Mouse (Mus musculus) urinary bladder, postnatal 10 days (tissue): ENCODE measurements around the gene Gngt2.

Source experiments
- DNase-seq: peaks from one replicate; pipeline ENCODE4 v3.0.0; 2022; ENCODE audit warnings: low spot score

The Gngt2 gene

GRCm38 (mm10) chr11:95837059-95837458 lies at the start of gene Gngt2:
Gene Gngt2 (plus strand): TSS chr11:95837216.
- no peak for DNase-seq

- no peak for DNase-seq
Observed at GRCm38 (mm10) chr11:95789451-95789891, 47.5 kb upstream of the Gngt2 start.

GRCm38 (mm10) chr11:95791787-95792186 lies 45.2 kb upstream of the Gngt2 start:
- DNase-seq = no peak

GRCm38 (mm10) chr11:95792950-95793509 lies 44.0 kb upstream of the Gngt2 start:
- no peak for DNase-seq

GRCm38 (mm10) chr11:95794201-95794600 lies 42.8 kb upstream of the Gngt2 start:
- DNase-seq = no peak

GRCm38 (mm10) chr11:95795582-95795981 lies 41.4 kb upstream of the Gngt2 start:
- no peak for DNase-seq

DNA sequence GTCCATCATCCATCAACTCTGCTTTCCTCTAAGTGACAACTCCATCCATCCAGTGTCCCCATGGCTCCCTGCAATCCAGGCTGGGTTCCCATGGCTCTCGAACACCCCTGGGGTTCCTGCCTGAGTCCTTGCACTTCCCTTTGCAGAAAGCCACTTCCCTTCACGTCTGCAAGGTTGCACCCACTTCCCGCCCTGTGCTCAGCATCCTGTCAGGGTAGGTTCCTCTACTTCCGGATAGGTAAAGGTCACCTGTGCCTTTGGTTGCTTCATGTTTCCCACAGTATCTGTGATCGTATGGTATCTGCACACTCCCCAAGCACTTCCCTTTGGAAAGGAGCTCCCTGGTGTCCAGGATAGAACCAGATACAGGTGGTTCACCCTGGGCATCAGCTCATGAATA lies 32.0 kb upstream of the Gngt2 start:
- no peak for DNase-seq

DNA sequence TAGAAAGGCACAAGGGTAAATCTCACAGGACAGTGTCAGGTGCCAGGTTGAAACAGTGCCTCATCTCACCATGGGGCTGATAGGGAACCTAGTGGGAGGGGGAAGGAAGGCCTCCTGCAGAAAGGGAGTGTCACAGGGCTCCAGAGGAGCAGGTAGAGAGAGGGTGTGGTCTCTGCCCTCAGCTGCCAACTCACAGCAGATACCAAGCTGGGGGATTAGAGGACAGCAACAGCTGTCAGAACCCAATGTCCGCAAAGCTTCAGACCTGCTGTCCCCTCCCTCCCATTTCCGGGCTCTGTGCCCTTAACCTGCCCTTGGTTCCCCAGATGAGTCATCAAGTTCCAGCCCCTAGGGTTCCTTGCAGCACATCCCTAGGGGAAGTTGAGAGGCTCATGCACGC lies 31.5 kb upstream of the Gngt2 start:
- DNase-seq = no peak

- no peak for DNase-seq
Observed at GRCm38 (mm10) chr11:95807884-95808283, 29.1 kb upstream of the Gngt2 start.

DNA sequence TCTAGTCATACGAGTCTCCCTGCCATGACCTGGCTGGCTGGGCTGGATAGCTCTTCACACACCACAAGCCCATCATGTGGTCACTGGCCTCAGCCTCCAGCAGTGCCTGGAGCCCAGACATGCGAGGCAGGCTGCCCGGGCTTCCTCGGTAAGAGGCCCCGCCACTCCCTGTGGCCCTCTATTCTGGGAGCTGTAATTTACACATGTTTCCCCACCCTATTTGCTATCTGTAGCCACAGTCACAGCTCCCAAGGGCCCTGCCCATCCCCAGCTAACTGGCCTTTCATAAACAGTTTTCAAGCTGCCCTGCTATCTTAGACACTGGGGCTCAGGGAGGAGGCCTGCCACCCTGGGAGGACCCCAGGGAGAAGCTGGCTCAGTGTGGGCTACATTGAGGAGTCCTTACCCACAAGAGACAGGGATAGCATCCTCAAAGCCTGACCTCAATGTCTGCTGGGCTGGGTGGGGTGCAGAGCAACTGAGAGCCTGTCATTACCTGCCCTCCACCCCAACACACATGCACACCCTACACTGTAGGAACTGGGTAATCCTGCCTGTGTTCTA lies 28.5 kb upstream of the Gngt2 start:
- DNase-seq = no peak

GRCm38 (mm10) chr11:95809603-95810002 lies 27.4 kb upstream of the Gngt2 start:
- DNase-seq = no peak

DNA sequence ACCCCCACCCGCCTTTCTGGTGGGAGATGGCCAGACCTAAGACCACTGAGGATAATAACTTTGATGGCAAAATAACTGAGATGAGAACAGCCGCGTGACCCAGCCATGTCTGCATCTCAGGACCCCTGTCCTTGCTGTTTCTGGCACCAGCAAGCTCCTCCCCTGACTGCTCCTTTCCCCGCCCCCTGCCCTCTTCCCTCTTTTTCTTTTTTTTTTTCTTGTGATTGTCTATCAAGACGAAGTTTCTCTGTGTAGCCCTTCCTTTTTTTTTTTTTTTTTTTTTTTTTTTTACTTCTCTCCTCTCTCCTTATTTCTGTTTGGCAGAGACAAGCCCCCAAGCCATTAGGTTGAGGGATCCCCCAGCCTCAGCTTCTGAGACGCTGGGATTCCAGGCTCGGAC lies 26.2 kb upstream of the Gngt2 start:
- no peak for DNase-seq

GRCm38 (mm10) chr11:95811741-95812140 lies 25.3 kb upstream of the Gngt2 start:
- DNase-seq = no peak

GRCm38 (mm10) chr11:95812224-95812623 lies 24.8 kb upstream of the Gngt2 start:
- no peak for DNase-seq

DNA sequence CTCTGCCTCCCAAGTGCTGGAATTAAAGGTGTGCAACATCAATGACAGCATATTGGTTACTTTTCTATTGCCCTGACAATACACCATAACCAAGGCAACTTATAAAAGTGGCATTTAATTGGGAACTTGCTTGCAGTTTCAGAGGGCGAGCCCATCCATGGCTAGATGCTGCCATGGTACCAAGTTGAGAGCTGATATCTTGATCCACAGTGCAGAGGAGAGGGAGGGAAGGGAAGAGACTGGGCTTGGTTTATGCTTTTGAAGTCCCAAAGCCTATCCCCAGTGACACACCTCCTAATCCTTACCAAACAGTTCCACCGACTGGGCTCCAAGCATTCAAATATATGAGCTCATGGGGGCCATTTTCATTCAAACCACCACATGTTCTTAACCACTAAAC lies 22.9 kb upstream of the Gngt2 start:
- no peak for DNase-seq

GRCm38 (mm10) chr11:95814857-95815256 lies 22.2 kb upstream of the Gngt2 start:
- no peak for DNase-seq

GRCm38 (mm10) chr11:95815412-95815811 lies 21.6 kb upstream of the Gngt2 start:
- DNase-seq = no peak

DNA sequence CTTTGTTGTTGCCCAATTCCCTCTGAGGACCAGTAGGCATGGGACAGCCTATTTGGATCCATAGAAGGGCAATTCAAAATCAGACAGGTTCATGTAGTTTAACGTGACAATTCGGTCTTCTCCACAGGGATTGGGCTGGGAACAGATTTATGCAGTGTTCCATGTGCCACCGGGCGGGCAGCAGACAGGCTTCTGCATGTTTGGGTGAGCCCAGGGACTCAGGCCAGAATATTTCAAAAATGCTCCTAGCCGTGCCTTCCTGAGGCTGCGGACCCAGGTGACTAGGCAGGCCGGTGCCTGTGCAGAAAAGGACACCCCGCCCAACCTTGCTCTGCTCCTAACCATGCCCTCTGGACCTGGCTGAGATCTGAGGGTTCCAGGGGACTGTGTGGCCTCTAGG lies 17.9 kb upstream of the Gngt2 start:
- no peak for DNase-seq

- no peak for DNase-seq
Observed at GRCm38 (mm10) chr11:95821511-95821910, 15.5 kb upstream of the Gngt2 start.

GRCm38 (mm10) chr11:95822437-95822836 lies 14.6 kb upstream of the Gngt2 start:
- DNase-seq = no peak

- DNase-seq = peak; percentile 75
Observed at GRCm38 (mm10) chr11:95824071-95824876, 12.7 kb upstream of the Gngt2 start, which contains the start of gene Phospho1. Gene Phospho1 (plus strand): TSS chr11:95824499.

GRCm38 (mm10) chr11:95824877-95825243 lies 12.2 kb upstream of the Gngt2 start:
- DNase-seq = no peak

GRCm38 (mm10) chr11:95825625-95826024 lies 11.4 kb upstream of the Gngt2 start:
- no peak for DNase-seq
